Mouse (Mus musculus): ENCODE results near the gene Hist1h2ai. TPM values are rescaled to one million over a fixed set of nuclear protein-coding genes. Genes with fewer than 3 reads are reported as not detected.
"Not testable (repeated sequence)": the region's sequence is repeated elsewhere in the genome, so short reads cannot be mapped to it uniquely, and the experiment has no call there.

Gene Hist1h2ai
- polyA plus RNA-seq, 1 experiment from 2014 or later: 16.4 TPM

- 47% methylated on average over 1 of the region's 1 CpGs for WGBS (ENCODE audit: insufficient replicate concordance)
These were observed 28.8 kb downstream of the Hist1h2ai start for GRCm38 (mm10) chr13:21745006-21745405.

GRCm38 (mm10) chr13:21749387-21750158 lies 33.4 kb downstream of the Hist1h2ai start:
- ATAC-seq (no peak), DNase-seq (peak; percentile 35)
- H3K4me2 ChIP-seq (ENCODE audit: low read depth, low read length): peak overlapping the region; percentile 70
- 2% methylated on average over 5 of the region's 5 CpGs for WGBS (ENCODE audit: insufficient replicate concordance)
- H3K27me3 ChIP-seq (ENCODE audit: insufficient read depth, low read length): no peaks in the 10 kb centered on the region
- no peaks in the 10 kb centered on the region for H3K9me3 ChIP-seq (ENCODE audit: low read length)
- H3K9ac ChIP-seq (replicated peaks): peak overlapping the region; percentile 71
- peaks cover 6% of the 10 kb centered on the region; the same call in 1 of the 2 replicates for H3K36me3 ChIP-seq (replicated peaks; ENCODE audit: insufficient read depth, low read length)
- TF ChIP-seq EP300 (IDR thresholded peaks at IDR 0.05; ENCODE audit: low read depth): no peak
- no peak for TF ChIP-seq CTCF (IDR thresholded peaks at IDR 0.05; ENCODE audit: low read depth)
- H3K4me3 ChIP-seq (ENCODE audit: low read depth, low read length): peak overlapping the region; percentile 56
- peak overlapping the region; percentile 98 for H3K27ac ChIP-seq (ENCODE audit: low read depth)
- peaks cover 19% of the 10 kb centered on the region for H3K4me1 ChIP-seq (ENCODE audit: insufficient read depth)

More at GRCm38 (mm10) chr13:21745006-21745405, 28.8 kb downstream of the Hist1h2ai start:
- no peak overlapping the region for H3K4me2 ChIP-seq (ENCODE audit: low read depth, low read length)
- ATAC-seq (no peak), DNase-seq (no peak)
- H3K9me3 ChIP-seq (ENCODE audit: low read length): no peaks in the 10 kb centered on the region
- H3K9ac ChIP-seq (replicated peaks): no peak overlapping the region
- peaks cover 9% of the 10 kb centered on the region for H3K4me1 ChIP-seq (ENCODE audit: insufficient read depth)
- no peaks in the 10 kb centered on the region for H3K27me3 ChIP-seq (ENCODE audit: insufficient read depth, low read length)
- H3K36me3 ChIP-seq (replicated peaks; ENCODE audit: insufficient read depth, low read length): peaks cover 6% of the 10 kb centered on the region; the same call in 1 of the 2 replicates
- H3K4me3 ChIP-seq (ENCODE audit: low read depth, low read length): no peak overlapping the region
- H3K27ac ChIP-seq (ENCODE audit: low read depth): no peak overlapping the region
- no peak for TF ChIP-seq CTCF (IDR thresholded peaks at IDR 0.05; ENCODE audit: low read depth)
- no peak for TF ChIP-seq EP300 (IDR thresholded peaks at IDR 0.05; ENCODE audit: low read depth)

GRCm38 (mm10) chr13:21750159-21751017 lies 34.2 kb downstream of the Hist1h2ai start, which contains the start of gene Hist1h4k:
TSS of gene Hist1h4k (minus strand) at chr13:21750505.
- peak within 1 kb of the TSS; percentile 78 for H3K9ac ChIP-seq (replicated peaks)
- ATAC-seq: peak; percentile 54
- peak within 1 kb of the TSS; percentile 70 for H3K4me2 ChIP-seq (ENCODE audit: low read depth, low read length)
- not testable (repeated sequence) for H3K9me3 ChIP-seq (ENCODE audit: low read length); H3K36me3 ChIP-seq (replicated peaks; ENCODE audit: insufficient read depth, low read length); H3K27me3 ChIP-seq (ENCODE audit: insufficient read depth, low read length)
- H3K4me1 ChIP-seq (ENCODE audit: insufficient read depth): peaks cover 19% of the 10 kb centered on the region
- under 1% methylated on average over 41 of the region's 56 CpGs for WGBS (ENCODE audit: insufficient replicate concordance)
- H3K27ac ChIP-seq (ENCODE audit: low read depth): peak within 1 kb of the TSS; percentile 98
- peak; percentile 93 for DNase-seq
- peak; percentile 90 for TF ChIP-seq EP300 (IDR thresholded peaks at IDR 0.05; ENCODE audit: low read depth)
- H3K4me3 ChIP-seq (ENCODE audit: low read depth, low read length): peak within 1 kb of the TSS; percentile 56

- Histone ChIP-seq H3K4me2 (ENCODE audit: low read depth, low read length) (peak overlapping the region; percentile 67), H3K27ac (ENCODE audit: low read depth) (peak overlapping the region; percentile 98), H3K36me3 (replicated peaks; ENCODE audit: insufficient read depth, low read length) (peaks cover 6% of the 10 kb centered on the region; the same call in 1 of the 2 replicates), H3K27me3 (ENCODE audit: insufficient read depth, low read length) (no peaks in the 10 kb centered on the region), H3K4me1 (ENCODE audit: insufficient read depth) (peaks cover 19% of the 10 kb centered on the region), H3K9me3 (ENCODE audit: low read length) (no peaks in the 10 kb centered on the region), H3K4me3 (ENCODE audit: low read depth, low read length) (no peak overlapping the region), H3K9ac (replicated peaks) (peak overlapping the region; percentile 78)
- ATAC-seq: no peak
- TF ChIP-seq EP300 (IDR thresholded peaks at IDR 0.05; ENCODE audit: low read depth): 0 out of 2 replicates have a peak, but pooled peaks have one; percentile 7
- TF ChIP-seq CTCF (IDR thresholded peaks at IDR 0.05; ENCODE audit: low read depth): no peak
- DNase-seq: no peak
These were observed 35.2 kb downstream of the Hist1h2ai start for GRCm38 (mm10) chr13:21751417-21751816.

GRCm38 (mm10) chr13:21751827-21752226 lies 35.6 kb downstream of the Hist1h2ai start:
- 50% methylated on average over 3 of the region's 3 CpGs for WGBS (ENCODE audit: insufficient replicate concordance)
- peak overlapping the region; percentile 78 for H3K9ac ChIP-seq (replicated peaks)
- H3K4me1 ChIP-seq (ENCODE audit: insufficient read depth): peaks cover 19% of the 10 kb centered on the region

GRCm38 (mm10) chr13:21752356-21752755 lies 36.1 kb downstream of the Hist1h2ai start:
- WGBS (ENCODE audit: insufficient replicate concordance): 43% methylated on average over 3 of the region's 3 CpGs
- DNase-seq (peak; percentile 34), ATAC-seq (no peak)
- H3K4me1 ChIP-seq (ENCODE audit: insufficient read depth): peaks cover 17% of the 10 kb centered on the region
- peak overlapping the region; percentile 78 for H3K9ac ChIP-seq (replicated peaks)
- H3K36me3 ChIP-seq (replicated peaks; ENCODE audit: insufficient read depth, low read length): peaks cover 3% of the 10 kb centered on the region; the same call in 1 of the 2 replicates
- no peak for TF ChIP-seq EP300 (IDR thresholded peaks at IDR 0.05; ENCODE audit: low read depth)
- H3K27me3 ChIP-seq (ENCODE audit: insufficient read depth, low read length): no peaks in the 10 kb centered on the region
- peak overlapping the region; percentile 98 for H3K27ac ChIP-seq (ENCODE audit: low read depth)
- peak overlapping the region; percentile 46 for H3K4me3 ChIP-seq (ENCODE audit: low read depth, low read length)
- no peaks in the 10 kb centered on the region for H3K9me3 ChIP-seq (ENCODE audit: low read length)
- H3K4me2 ChIP-seq (ENCODE audit: low read depth, low read length): peak overlapping the region; percentile 67

More at GRCm38 (mm10) chr13:21751827-21752226, 35.6 kb downstream of the Hist1h2ai start:
- no peaks in the 10 kb centered on the region for H3K27me3 ChIP-seq (ENCODE audit: insufficient read depth, low read length)
- H3K36me3 ChIP-seq (replicated peaks; ENCODE audit: insufficient read depth, low read length): peaks cover 6% of the 10 kb centered on the region; the same call in 1 of the 2 replicates
- TF ChIP-seq EP300 (IDR thresholded peaks at IDR 0.05; ENCODE audit: low read depth) (no peak), CTCF (IDR thresholded peaks at IDR 0.05; ENCODE audit: low read depth) (no peak)
- no peak for DNase-seq
- peak overlapping the region; percentile 46 for H3K4me3 ChIP-seq (ENCODE audit: low read depth, low read length)
- peak overlapping the region; percentile 67 for H3K4me2 ChIP-seq (ENCODE audit: low read depth, low read length)
- no peaks in the 10 kb centered on the region for H3K9me3 ChIP-seq (ENCODE audit: low read length)
- peak overlapping the region; percentile 98 for H3K27ac ChIP-seq (ENCODE audit: low read depth)
- no peak for ATAC-seq

Measured in liver, postnatal 0 days (tissue).